Mouse (Mus musculus): Measurements from ENCODE around the gene Fgd3. TPM values are rescaled to one million over a fixed set of nuclear protein-coding genes. Genes with fewer than 3 reads are reported as not detected.

Fgd3 gene
- polyA plus RNA-seq, 1 experiment from 2014 or later = 0.58 TPM

GRCm38 (mm10) chr13:49247232-49247739 lies 72.8 kb downstream of the Fgd3 start:
- ATAC-seq (ENCODE audit: low read depth) = no peak
- Histone ChIP-seq H3K36me3 (ENCODE audit: control insufficient read depth, insufficient read depth, low read length) (no peaks in the 10 kb centered on the region), H3K4me3 (ENCODE audit: low read depth, low read length) (peak overlapping the region; percentile 38), H3K9ac (ENCODE audit: low read depth, low read length) (0 out of 2 replicates have a peak overlapping the region, but pooled peaks have one; percentile 34), H3K27me3 (replicated peaks; ENCODE audit: control insufficient read depth, insufficient read depth, low read length) (peaks cover 29% of the 10 kb centered on the region), H3K9me3 (ENCODE audit: control insufficient read depth, low read length) (no peaks in the 10 kb centered on the region), H3K27ac (replicated peaks; ENCODE audit: low read depth, low read length) (no peak overlapping the region), H3K4me2 (ENCODE audit: low read depth, low read length) (peak overlapping the region; percentile 62), H3K4me1 (ENCODE audit: control insufficient read depth, insufficient read depth, low read length) (peaks cover 6% of the 10 kb centered on the region; the same call in 1 of the 2 replicates)
- DNase-seq (ENCODE audit: low spot score) = no peak
- whole genome bisulfite sequencing = 31% methylated on average over 12 of the region's 12 CpGs

- Histone ChIP-seq H3K27me3 (replicated peaks; ENCODE audit: control insufficient read depth, insufficient read depth, low read length) (peaks cover 29% of the 10 kb centered on the region), H3K4me2 (ENCODE audit: low read depth, low read length) (no peak overlapping the region)
- no peak for ATAC-seq (ENCODE audit: low read depth)
These were observed 73.5 kb downstream of the Fgd3 start for GRCm38 (mm10) chr13:49246626-49247025.

DNA sequence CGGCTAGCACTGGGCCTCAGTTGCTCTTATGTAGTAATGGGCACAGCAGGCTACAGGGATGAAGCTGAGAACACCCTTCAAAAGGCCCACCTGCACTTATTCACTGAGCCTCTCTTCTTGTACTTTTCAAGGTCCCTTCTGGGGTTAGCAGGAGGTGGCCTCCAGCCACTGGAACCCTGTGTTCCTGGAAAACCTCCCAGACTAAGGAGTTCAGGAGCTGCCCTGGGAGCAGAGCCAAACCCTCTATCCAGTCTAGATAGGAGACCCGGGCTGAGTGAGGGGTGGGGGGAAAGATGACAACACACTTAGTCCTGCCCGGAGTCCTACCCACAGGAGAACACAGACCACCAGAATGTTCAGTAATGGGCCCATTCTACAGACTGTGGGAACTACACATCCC lies 74.1 kb downstream of the Fgd3 start:
- H3K27ac ChIP-seq (replicated peaks; ENCODE audit: low read depth, low read length) = no peak overlapping the region
- H3K36me3 ChIP-seq (ENCODE audit: control insufficient read depth, insufficient read depth, low read length) = no peaks in the 10 kb centered on the region
- H3K9ac ChIP-seq (ENCODE audit: low read depth, low read length) = no peak overlapping the region
- H3K9me3 ChIP-seq (ENCODE audit: control insufficient read depth, low read length) = no peaks in the 10 kb centered on the region
- ATAC-seq (ENCODE audit: low read depth) (no peak), DNase-seq (ENCODE audit: low spot score) (no peak)
- H3K27me3 ChIP-seq (replicated peaks; ENCODE audit: control insufficient read depth, insufficient read depth, low read length) = peaks cover 29% of the 10 kb centered on the region
- no peak overlapping the region for H3K4me2 ChIP-seq (ENCODE audit: low read depth, low read length)
- 68% methylated on average over 3 of the region's 3 CpGs for WGBS
- H3K4me1 ChIP-seq (ENCODE audit: control insufficient read depth, insufficient read depth, low read length) = peaks cover 6% of the 10 kb centered on the region; the same call in 1 of the 2 replicates
- H3K4me3 ChIP-seq (ENCODE audit: low read depth, low read length) = no peak overlapping the region

More at GRCm38 (mm10) chr13:49246626-49247025, 73.5 kb downstream of the Fgd3 start:
- H3K36me3 ChIP-seq (ENCODE audit: control insufficient read depth, insufficient read depth, low read length) = no peaks in the 10 kb centered on the region
- no peak overlapping the region for H3K9ac ChIP-seq (ENCODE audit: low read depth, low read length)
- 78% methylated on average over 2 of the region's 2 CpGs for WGBS
- peaks cover 6% of the 10 kb centered on the region; the same call in 1 of the 2 replicates for H3K4me1 ChIP-seq (ENCODE audit: control insufficient read depth, insufficient read depth, low read length)
- no peak overlapping the region for H3K27ac ChIP-seq (replicated peaks; ENCODE audit: low read depth, low read length)
- H3K9me3 ChIP-seq (ENCODE audit: control insufficient read depth, low read length) = no peaks in the 10 kb centered on the region
- DNase-seq (ENCODE audit: low spot score) = no peak
- no peak overlapping the region for H3K4me3 ChIP-seq (ENCODE audit: low read depth, low read length)

DNA sequence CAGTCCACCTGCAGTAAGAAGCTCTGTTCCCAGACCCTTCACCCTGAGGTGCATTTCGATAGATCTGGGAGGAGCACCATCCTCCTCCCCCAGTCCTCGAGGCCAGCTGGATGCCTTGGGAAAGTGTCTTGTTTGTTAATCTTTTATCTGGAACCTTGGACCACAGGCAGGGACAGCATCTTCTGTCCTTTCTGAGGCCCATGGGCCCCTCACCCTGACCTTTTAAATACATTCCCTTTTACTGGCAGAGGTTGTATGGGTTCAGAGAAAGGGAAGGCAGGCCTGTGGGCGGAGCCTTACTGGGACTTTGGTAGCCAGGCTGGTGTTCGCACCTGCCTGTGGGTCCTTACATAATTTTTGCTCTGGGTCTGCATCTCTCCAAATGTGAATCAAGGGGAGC lies 74.9 kb downstream of the Fgd3 start:
- H3K9me3 ChIP-seq (ENCODE audit: control insufficient read depth, low read length) = no peaks in the 10 kb centered on the region
- no peaks in the 10 kb centered on the region for H3K36me3 ChIP-seq (ENCODE audit: control insufficient read depth, insufficient read depth, low read length)
- H3K4me1 ChIP-seq (ENCODE audit: control insufficient read depth, insufficient read depth, low read length) = peaks cover 6% of the 10 kb centered on the region; the same call in 1 of the 2 replicates
- DNase-seq (ENCODE audit: low spot score) (no peak), ATAC-seq (ENCODE audit: low read depth) (no peak)
- H3K27ac ChIP-seq (replicated peaks; ENCODE audit: low read depth, low read length) = no peak overlapping the region
- H3K4me3 ChIP-seq (ENCODE audit: low read depth, low read length) = no peak overlapping the region
- no peak overlapping the region for H3K9ac ChIP-seq (ENCODE audit: low read depth, low read length)
- no peak overlapping the region for H3K4me2 ChIP-seq (ENCODE audit: low read depth, low read length)
- peaks cover 29% of the 10 kb centered on the region for H3K27me3 ChIP-seq (replicated peaks; ENCODE audit: control insufficient read depth, insufficient read depth, low read length)
- WGBS = 66% methylated on average over 4 of the region's 4 CpGs

GRCm38 (mm10) chr13:49243492-49243891 lies 76.6 kb downstream of the Fgd3 start:
- Histone ChIP-seq H3K4me3 (ENCODE audit: low read depth, low read length) (no peak overlapping the region), H3K9me3 (ENCODE audit: control insufficient read depth, low read length) (no peaks in the 10 kb centered on the region), H3K27me3 (replicated peaks; ENCODE audit: control insufficient read depth, insufficient read depth, low read length) (peaks cover 23% of the 10 kb centered on the region), H3K36me3 (ENCODE audit: control insufficient read depth, insufficient read depth, low read length) (no peaks in the 10 kb centered on the region), H3K4me2 (ENCODE audit: low read depth, low read length) (no peak overlapping the region), H3K9ac (ENCODE audit: low read depth, low read length) (no peak overlapping the region), H3K27ac (replicated peaks; ENCODE audit: low read depth, low read length) (0 out of 2 replicates have a peak overlapping the region, but pooled peaks have one; percentile 21), H3K4me1 (ENCODE audit: control insufficient read depth, insufficient read depth, low read length) (peaks cover 6% of the 10 kb centered on the region; the same call in 1 of the 2 replicates)
- no peak for ATAC-seq (ENCODE audit: low read depth)
- 92% methylated on average over 2 of the region's 2 CpGs for WGBS
- no peak for DNase-seq (ENCODE audit: low spot score)

- ATAC-seq (ENCODE audit: low read depth) = 0 out of 2 replicates have a peak, but pooled peaks have one; percentile 13
These were observed 77.6 kb downstream of the Fgd3 start for GRCm38 (mm10) chr13:49242321-49243065.

GRCm38 (mm10) chr13:49238737-49239136 lies 81.4 kb downstream of the Fgd3 start:
- H3K9me3 ChIP-seq (ENCODE audit: control insufficient read depth, low read length) = no peaks in the 10 kb centered on the region
- DNase-seq (ENCODE audit: low spot score) (no peak), ATAC-seq (ENCODE audit: low read depth) (no peak)
- H3K36me3 ChIP-seq (ENCODE audit: control insufficient read depth, insufficient read depth, low read length) = no peaks in the 10 kb centered on the region
- no peak overlapping the region for H3K27ac ChIP-seq (replicated peaks; ENCODE audit: low read depth, low read length)
- H3K4me3 ChIP-seq (ENCODE audit: low read depth, low read length) = no peak overlapping the region
- no peak overlapping the region for H3K4me2 ChIP-seq (ENCODE audit: low read depth, low read length)
- 95% methylated on average over 8 of the region's 8 CpGs for WGBS
- no peak overlapping the region for H3K9ac ChIP-seq (ENCODE audit: low read depth, low read length)
- no peaks in the 10 kb centered on the region for H3K4me1 ChIP-seq (ENCODE audit: control insufficient read depth, insufficient read depth, low read length)
- H3K27me3 ChIP-seq (replicated peaks; ENCODE audit: control insufficient read depth, insufficient read depth, low read length) = no peaks in the 10 kb centered on the region

More at GRCm38 (mm10) chr13:49242321-49243065, 77.6 kb downstream of the Fgd3 start:
- H3K4me2 ChIP-seq (ENCODE audit: low read depth, low read length) = no peak overlapping the region
- DNase-seq (ENCODE audit: low spot score) = no peak
- H3K27me3 ChIP-seq (replicated peaks; ENCODE audit: control insufficient read depth, insufficient read depth, low read length) = peaks cover 13% of the 10 kb centered on the region
- no peaks in the 10 kb centered on the region for H3K4me1 ChIP-seq (ENCODE audit: control insufficient read depth, insufficient read depth, low read length)
- no peak overlapping the region for H3K27ac ChIP-seq (replicated peaks; ENCODE audit: low read depth, low read length)
- H3K36me3 ChIP-seq (ENCODE audit: control insufficient read depth, insufficient read depth, low read length) = no peaks in the 10 kb centered on the region
- WGBS = 56% methylated on average over 9 of the region's 9 CpGs
- no peak overlapping the region for H3K9ac ChIP-seq (ENCODE audit: low read depth, low read length)
- no peak overlapping the region for H3K4me3 ChIP-seq (ENCODE audit: low read depth, low read length)
- no peaks in the 10 kb centered on the region for H3K9me3 ChIP-seq (ENCODE audit: control insufficient read depth, low read length)

DNA sequence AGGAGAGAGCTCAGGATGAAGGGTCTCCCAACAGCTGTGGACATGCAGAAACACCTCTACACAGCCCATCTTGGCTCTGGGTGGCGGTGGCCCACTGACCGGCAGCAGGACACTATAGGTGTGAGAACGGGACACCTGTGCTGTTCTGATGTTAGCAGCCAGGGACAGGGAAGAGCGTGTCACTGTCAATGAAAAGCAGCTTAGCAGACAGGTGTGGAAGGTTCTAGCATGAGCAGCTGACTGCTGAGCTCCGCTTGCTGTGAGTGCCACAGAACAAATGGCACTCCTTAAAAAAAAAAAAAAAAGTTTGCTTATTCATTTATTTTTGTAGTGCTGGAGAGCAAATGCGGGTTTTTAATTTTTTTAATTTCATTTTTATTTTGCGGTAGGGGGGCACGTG lies 82.5 kb downstream of the Fgd3 start:
- H3K4me2 ChIP-seq (ENCODE audit: low read depth, low read length) = no peak overlapping the region
- no peak overlapping the region for H3K9ac ChIP-seq (ENCODE audit: low read depth, low read length)
- no peaks in the 10 kb centered on the region for H3K36me3 ChIP-seq (ENCODE audit: control insufficient read depth, insufficient read depth, low read length)
- no peaks in the 10 kb centered on the region for H3K9me3 ChIP-seq (ENCODE audit: control insufficient read depth, low read length)
- WGBS = 88% methylated on average over 8 of the region's 8 CpGs
- H3K4me1 ChIP-seq (ENCODE audit: control insufficient read depth, insufficient read depth, low read length) = no peaks in the 10 kb centered on the region
- ATAC-seq (ENCODE audit: low read depth) = no peak
- H3K27me3 ChIP-seq (replicated peaks; ENCODE audit: control insufficient read depth, insufficient read depth, low read length) = no peaks in the 10 kb centered on the region
- DNase-seq (ENCODE audit: low spot score) = no peak
- no peak overlapping the region for H3K27ac ChIP-seq (replicated peaks; ENCODE audit: low read depth, low read length)
- no peak overlapping the region for H3K4me3 ChIP-seq (ENCODE audit: low read depth, low read length)

Measured in embryonic facial prominence, embryonic 14.5 days (tissue).